Mouse (Mus musculus) G1E-ER4 (cell line): ENCODE measurements around the gene Lyrm7. TPM values are rescaled to one million over a fixed set of nuclear protein-coding genes. Genes with fewer than 3 reads are reported as not detected.

Experiments used
- GATA1 ChIP-seq: IDR thresholded peaks from one replicate; pipeline ENCODE4 v1.8.0; 2012; ENCODE audit warnings: low read length, inconsistent platforms
- polyA plus RNA-seq: library from polyadenylated mRNA; stranded (reverse); fragments of >175 nt; gene quantifications from 2 replicates; pipeline ENCODE4 v1.2.3, GENCODE M21; 2012

Gene Lyrm7
- polyA plus RNA-seq, 1 experiment: 0.10 TPM

- TF ChIP-seq GATA1: no peak
Observed at GRCm38 (mm10) chr11:54887927-54888326, 27.2 kb upstream of the Lyrm7 start.

- TF ChIP-seq GATA1: no peak
Observed at GRCm38 (mm10) chr11:54885406-54885805, 24.7 kb upstream of the Lyrm7 start.

- TF ChIP-seq GATA1: no peak
Observed at GRCm38 (mm10) chr11:54884937-54885336, 24.2 kb upstream of the Lyrm7 start.

GRCm38 (mm10) chr11:54884197-54884828, 23.6 kb upstream of the Lyrm7 start:
- no peak for TF ChIP-seq GATA1

- TF ChIP-seq GATA1: no peak
Observed at GRCm38 (mm10) chr11:54882671-54883070, 22.0 kb upstream of the Lyrm7 start.

GRCm38 (mm10) chr11:54881051-54881474, 20.3 kb upstream of the Lyrm7 start:
- TF ChIP-seq GATA1: no peak

- TF ChIP-seq GATA1: no peak
Observed at GRCm38 (mm10) chr11:54879922-54880321, 19.2 kb upstream of the Lyrm7 start.

GRCm38 (mm10) chr11:54879434-54879833, 18.7 kb upstream of the Lyrm7 start:
- TF ChIP-seq GATA1: no peak

GRCm38 (mm10) chr11:54878893-54879292, 18.2 kb upstream of the Lyrm7 start:
- no peak for TF ChIP-seq GATA1

GRCm38 (mm10) chr11:54876031-54876430, 15.3 kb upstream of the Lyrm7 start:
- TF ChIP-seq GATA1: no peak

- TF ChIP-seq GATA1: no peak
Observed at GRCm38 (mm10) chr11:54871831-54872537, 11.3 kb upstream of the Lyrm7 start.

GRCm38 (mm10) chr11:54869318-54869717, 8.6 kb upstream of the Lyrm7 start:
- no peak for TF ChIP-seq GATA1

GRCm38 (mm10) chr11:54868445-54868844, 7.7 kb upstream of the Lyrm7 start:
- no peak for TF ChIP-seq GATA1

GRCm38 (mm10) chr11:54867903-54868434, 7.3 kb upstream of the Lyrm7 start:
- TF ChIP-seq GATA1: no peak

- TF ChIP-seq GATA1: no peak
Observed at GRCm38 (mm10) chr11:54867049-54867385, 6.3 kb upstream of the Lyrm7 start.

GRCm38 (mm10) chr11:54866119-54867048, 5.7 kb upstream of the Lyrm7 start, which contains the start of gene Hint1:
Gene Hint1, plus strand, starts transcription at chr11:54866383.
- TF ChIP-seq GATA1: no peak
